ENCODE assay signal across 11 mouse cellular contexts in the genomic region with DNA sequence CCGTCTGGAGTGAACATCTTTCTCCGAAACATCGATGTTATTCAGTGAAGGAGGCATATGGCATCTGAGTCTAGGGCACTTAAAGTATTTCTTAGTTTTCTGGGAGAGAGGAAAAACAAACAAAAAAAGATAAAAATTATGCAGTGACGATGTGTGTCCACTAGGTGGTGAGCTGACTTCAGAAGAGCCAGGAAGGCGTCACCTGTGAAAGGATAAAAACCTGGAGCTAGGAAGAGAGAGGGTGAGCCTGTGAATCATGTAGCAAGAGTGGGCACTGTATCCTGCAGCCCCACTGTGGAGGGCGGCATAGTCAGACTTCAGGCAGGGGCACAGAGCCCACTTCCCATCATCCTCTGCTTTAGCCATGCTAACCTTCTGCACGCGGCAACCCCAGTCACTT. TPM values are rescaled to one million over a fixed set of nuclear protein-coding genes. Genes with fewer than 3 reads are reported as not detected.
DNase-seq lines count a peak whose midpoint lies in the region; ATAC-seq and TF ChIP-seq lines count a peak whose summit lies in the region.
"Had no signal": no experiment of that assay in that cellular context is flagged by ENCODE, and none has a peak within 500 bp of the region (broad histone marks: within the 10 kb centered on the region; RNA-seq: fewer than 3 reads in every experiment).

No protein-coding gene starts in this region.

- TF ChIP-seq EP300 in lung, postnatal 0 days (IDR thresholded peaks at IDR 0.05): no peak

- TF ChIP-seq CTCF in lung, postnatal 0 days (IDR thresholded peaks at IDR 0.05): peak; percentile 80
- TF ChIP-seq CTCF in olfactory bulb, adult 2 months (IDR thresholded peaks at IDR 0.05; ENCODE audit: insufficient read depth, low read depth, low read length): peak; percentile 34; the same call in 1 of the 2 replicates

- no peak for TF ChIP-seq POLR2A in olfactory bulb, adult 2 months (IDR thresholded peaks at IDR 0.05; ENCODE audit: insufficient read depth, low read depth, low read length)

- ATAC-seq in frontal cortex, adult (ENCODE audit: low TSS enrichment): 0 out of 2 replicates have a peak, but pooled peaks have one; percentile 41
- ATAC-seq in lung, postnatal 0 days: 0 out of 2 replicates have a peak, but pooled peaks have one; percentile 28

- no peaks in the 10 kb centered on the region for H3K27me3 ChIP-seq in lung, postnatal 0 days (replicated peaks; ENCODE audit: insufficient read depth, low read length)

- H3K27ac ChIP-seq in lung, postnatal 0 days (ENCODE audit: low read length): no peak overlapping the region
- H3K27ac ChIP-seq in olfactory bulb, adult 2 months (ENCODE audit: insufficient read depth, low read depth, low read length): no peak overlapping the region

- 47% methylated on average over 8 of the region's 8 CpGs for WGBS in lung, postnatal 0 days
- WGBS in olfactory bulb, adult 2 months: 55% methylated on average over 8 of the region's 8 CpGs

- no peaks in the 10 kb centered on the region for H3K36me3 ChIP-seq in lung, postnatal 0 days (ENCODE audit: insufficient read depth, low read length)

- H3K4me2 ChIP-seq in lung, postnatal 0 days (replicated peaks; ENCODE audit: low read depth, low read length): no peak overlapping the region

- no peaks in the 10 kb centered on the region for H3K4me1 ChIP-seq in lung, postnatal 0 days (ENCODE audit: insufficient read depth, low read depth, low read length)
- H3K4me1 ChIP-seq in olfactory bulb, adult 2 months (ENCODE audit: control insufficient read depth, insufficient read depth, low read length): no peaks in the 10 kb centered on the region

- DNase-seq in frontal cortex, postnatal 14 days (ENCODE audit: low spot score in 2 of 2): no peak
- peak; percentile 78 for DNase-seq in lung, postnatal 0 days (ENCODE audit: low spot score)
- DNase-seq in lung, adult 18-20 months: no peak
- peak; percentile 6 for DNase-seq in T-cell, adult 2 months (ENCODE audit: low spot score)
- DNase-seq in spleen, postnatal 14 days (ENCODE audit: low spot score in 2 of 2): no peak
- DNase-seq in urinary bladder, postnatal 25 days (ENCODE audit: low spot score): no peak
- DNase-seq: cerebellum, adult 9-11 months; heart, postnatal 36 days; right cerebral cortex, postnatal 4 days had no signal

- no peak overlapping the region for H3K4me3 ChIP-seq in lung, postnatal 0 days (ENCODE audit: low read depth, low read length)
- H3K4me3 ChIP-seq in olfactory bulb, adult 2 months (ENCODE audit: insufficient read depth, low read depth, low read length): no peak overlapping the region

- 0 out of 2 replicates have a peak, but pooled peaks cover 3% of the 10 kb centered on the region for H3K9me3 ChIP-seq in lung, postnatal 0 days (ENCODE audit: low read length)

- no peak overlapping the region for H3K9ac ChIP-seq in lung, postnatal 0 days (replicated peaks; ENCODE audit: low read depth)

RNA-seq across cellular contexts. Expression of gene Dmbt1, which starts 37.9 kb away (rescaled TPM):
- not detected in 2 replicates for polyA plus RNA-seq in lung, postnatal 0 days (2015; fragmentation: Nextera tagmentation; extraction: Ambion mirVana)
- polyA plus RNA-seq in olfactory bulb, adult 2 months (2012; ENCODE audit: insufficient read depth, insufficient read length, low replicate concordance, missing spikeins): not detected in 2 replicates

RNA-seq across cellular contexts. Expression of gene Htra1, which starts 58.0 kb away (rescaled TPM):
- 44.6 and 52.1 TPM in 2 replicates for polyA plus RNA-seq in lung, postnatal 0 days (2015; fragmentation: Nextera tagmentation; extraction: Ambion mirVana)
- not detected in 2 replicates for polyA plus RNA-seq in olfactory bulb, adult 2 months (2012; ENCODE audit: insufficient read depth, insufficient read length, low replicate concordance, missing spikeins)

Comparison
In these comparisons a context has a peak if more than half of its experiments do, and no peak if none do; other contexts are left out.
1. DNase-seq: peak in lung, postnatal 0 days (single experiment) and T-cell, adult 2 months (single experiment); none in frontal cortex, postnatal 14 days (0 of 2), lung, adult 18-20 months (0 of 2), spleen, postnatal 14 days (0 of 2) and urinary bladder, postnatal 25 days (single experiment).